Mouse (Mus musculus): Measurements from ENCODE around the gene 4921507P07Rik.
"Not testable (repeated sequence)": the region's sequence is repeated elsewhere in the genome, so short reads cannot be mapped to it uniquely, and the experiment has no call there.

- TF ChIP-seq CTCF (conservative IDR thresholded peaks at IDR 0.05; ENCODE audit: low read length); NANOG (IDR thresholded peaks at IDR 0.05; ENCODE audit: borderline replicate concordance, low read length): not testable (repeated sequence)
Measured at GRCm38 (mm10) chr6:50618273-50618672, 21.8 kb upstream of the 4921507P07Rik start.

Measured in E14TG2a.4 (cell line).